Mouse (Mus musculus): Measurements from ENCODE around the gene Gstk1. TPM values are rescaled to one million over a fixed set of nuclear protein-coding genes. Genes with fewer than 3 reads are reported as not detected.

Gene Gstk1
- polyA plus RNA-seq (2017; shearing (Covaris generic)): 11.6 TPM

GRCm38 (mm10) chr6:42245711-42246353 is at the start of gene Gstk1:
Gstk1 (plus strand) TSS chr6:42245935.

DNA sequence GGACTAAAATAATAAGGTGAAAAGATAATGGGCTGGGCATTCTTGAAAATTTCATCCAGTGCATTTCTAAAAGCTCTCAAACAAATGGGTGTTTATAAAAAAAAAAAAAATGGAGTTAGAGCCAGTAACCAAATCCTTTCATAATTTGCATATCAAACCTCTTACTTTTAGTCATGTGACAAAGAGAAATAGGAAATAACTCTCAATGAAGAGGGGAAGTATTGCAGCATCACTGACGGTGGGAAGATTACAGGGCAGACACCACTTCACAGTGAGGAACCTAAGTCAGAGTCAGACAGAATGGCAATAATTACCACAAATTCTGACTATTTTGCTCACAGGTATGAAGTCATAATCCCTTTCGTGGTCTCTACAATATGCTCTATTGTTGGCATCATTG is 30.7 kb upstream of the Gstk1 start, which contains the start of gene Tas2r144:
Tas2r144 (plus strand) TSS at position 301 of the 400 bp plus-strand sequence.

GRCm38 (mm10) chr6:42261524-42262170 is 15.9 kb downstream of the Gstk1 start, which contains the start of gene Tmem139:
Tmem139 (plus strand) TSS chr6:42261970.

GRCm38 (mm10) chr6:42264626-42265312 is 19.0 kb downstream of the Gstk1 start, which contains the start of gene Casp2:
Casp2 (plus strand) TSS chr6:42264985.

DNA sequence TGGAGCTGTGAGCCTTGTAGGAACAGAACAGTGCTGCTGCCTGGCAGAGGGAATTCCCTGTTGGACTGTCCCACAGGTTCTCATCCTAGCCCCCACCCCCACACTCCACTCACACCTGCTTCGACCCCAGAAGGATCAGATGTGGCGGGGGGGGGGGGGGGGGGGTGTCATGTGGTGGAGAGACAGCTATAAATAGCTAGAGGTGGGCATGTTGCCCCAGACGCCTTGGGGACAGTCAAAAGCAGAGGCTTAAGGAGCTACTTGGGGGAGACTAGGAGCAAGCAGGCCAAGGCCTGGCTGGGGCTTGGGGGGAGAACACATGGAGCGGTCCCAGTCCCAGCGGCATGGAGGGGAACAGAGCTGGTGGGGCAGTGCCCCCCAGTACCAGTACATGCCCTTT is 40.7 kb downstream of the Gstk1 start, which contains the start of gene Clcn1:
Clcn1 (plus strand) TSS at position 238 of the 400 bp plus-strand sequence.

Other genes starting within 250 kb of the Gstk1 start
- gene Sva, start 207.5 kb upstream of the Gstk1 start, polyA plus RNA-seq (2017; shearing (Covaris generic)): not detected
- gene Tas2r139, start 105.0 kb upstream of the Gstk1 start, polyA plus RNA-seq (2017; shearing (Covaris generic)): 0.37 TPM
- not detected for gene Tas2r144, start 30.6 kb upstream of the Gstk1 start, polyA plus RNA-seq (2017; shearing (Covaris generic))
- not detected for gene Tmem139, start 16.0 kb downstream of the Gstk1 start, polyA plus RNA-seq (2017; shearing (Covaris generic))
- gene Casp2, start 19.1 kb downstream of the Gstk1 start, polyA plus RNA-seq (2017; shearing (Covaris generic)): 75.7 TPM
- gene Clcn1, start 40.8 kb downstream of the Gstk1 start, polyA plus RNA-seq (2017; shearing (Covaris generic)): not detected
- not detected for gene Fam131b, start 78.7 kb downstream of the Gstk1 start, polyA plus RNA-seq (2017; shearing (Covaris generic))
- gene Zyx, start 103.7 kb downstream of the Gstk1 start, polyA plus RNA-seq (2017; shearing (Covaris generic)): 113 TPM
- 0.19 TPM for gene Epha1, start 127.3 kb downstream of the Gstk1 start, polyA plus RNA-seq (2017; shearing (Covaris generic))
- gene Tas2r143, start 154.3 kb downstream of the Gstk1 start, polyA plus RNA-seq (2017; shearing (Covaris generic)): not detected
- not detected for gene Tas2r135, start 159.5 kb downstream of the Gstk1 start, polyA plus RNA-seq (2017; shearing (Covaris generic))
- gene Tas2r126, start 188.6 kb downstream of the Gstk1 start, polyA plus RNA-seq (2017; shearing (Covaris generic)): not detected
- gene Olfr458, start 219.3 kb downstream of the Gstk1 start, polyA plus RNA-seq (2017; shearing (Covaris generic)): not detected
- gene Olfr457, start 230.4 kb downstream of the Gstk1 start, polyA plus RNA-seq (2017; shearing (Covaris generic)): 0.42 TPM
- not detected for gene Olfr456, start 241.3 kb downstream of the Gstk1 start, polyA plus RNA-seq (2017; shearing (Covaris generic))